Mouse (Mus musculus) erythroblast, adult 5-6 weeks (primary cell): ENCODE measurements around the gene Vdr. TPM values are rescaled to one million over a fixed set of nuclear protein-coding genes. Genes with fewer than 3 reads are reported as not detected.
A peak's percentile ranks its signal among the peaks of the same experiment; 100 is the strongest.
"Not testable (repeated sequence)": the region's sequence is repeated elsewhere in the genome, so short reads cannot be mapped to it uniquely, and the experiment has no call there.

Experiments used
- ATAC-seq: replicated peaks from 2 replicates; pipeline ENCODE4 v1.8.0; 2016; ENCODE audit warnings: moderate number of reproducible peaks, mild to moderate bottlenecking, moderate TSS enrichment, inconsistent platforms; ENCODE audit not compliant: poor library complexity, low FRiP score, severe bottlenecking
- total RNA-seq, 2 experiments: library from RNA; stranded (forward) in 1 of 2; stranded (reverse) in 1 of 2; fragments of 150-400 nt in 1 of 2; fragments of 200-764, 138-1000 nt in 1 of 2; gene quantifications; 2 replicates each; pipeline versions ENCODE4 v1.2.3 to v1.2.4; 2015 to 2017; ENCODE audit warnings: low replicate concordance in 2 of 2

Gene Vdr
- total RNA-seq, 2 experiments from 2014 or later: 0.19 to 0.26 TPM

DNA sequence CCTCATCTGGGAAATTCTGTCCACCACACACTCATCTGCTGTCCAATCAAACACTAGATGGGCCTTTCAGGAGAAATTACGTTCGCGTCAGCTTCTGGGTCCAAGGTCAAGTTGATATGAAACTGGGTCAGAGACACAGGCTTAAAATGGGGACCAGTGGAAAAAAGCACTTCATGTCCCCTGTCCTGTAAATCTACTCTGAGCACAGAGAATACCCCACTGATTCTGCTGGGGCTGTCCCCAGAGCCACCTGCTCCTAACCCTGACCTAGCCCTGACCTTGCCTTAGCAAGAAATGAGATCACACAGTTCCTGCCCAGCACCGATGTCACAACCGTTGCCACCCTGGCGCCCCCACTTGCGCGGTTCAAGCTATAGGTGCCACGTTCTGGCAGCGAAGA lies 20.0 kb downstream of the Vdr start:
- no peak for ATAC-seq

DNA sequence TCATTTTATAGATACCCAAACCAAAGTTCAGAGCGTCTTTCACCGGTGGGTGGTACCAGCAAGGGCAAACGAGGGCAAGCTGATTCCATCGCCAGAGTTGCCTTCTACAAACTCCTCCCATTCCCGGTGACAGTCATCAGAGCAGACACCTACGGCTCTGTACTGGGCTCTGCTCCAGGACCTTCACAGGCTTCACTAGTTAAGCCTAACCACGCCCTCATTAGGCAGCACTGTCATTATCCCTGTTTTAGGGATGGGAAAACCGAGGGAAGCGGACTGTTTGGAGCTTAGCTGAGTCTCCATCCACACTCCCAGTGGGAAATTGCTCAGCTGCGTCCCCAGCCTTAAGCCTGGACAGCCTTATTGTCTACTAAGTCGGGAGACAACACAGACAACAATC lies 20.4 kb downstream of the Vdr start:
- no peak for ATAC-seq

DNA sequence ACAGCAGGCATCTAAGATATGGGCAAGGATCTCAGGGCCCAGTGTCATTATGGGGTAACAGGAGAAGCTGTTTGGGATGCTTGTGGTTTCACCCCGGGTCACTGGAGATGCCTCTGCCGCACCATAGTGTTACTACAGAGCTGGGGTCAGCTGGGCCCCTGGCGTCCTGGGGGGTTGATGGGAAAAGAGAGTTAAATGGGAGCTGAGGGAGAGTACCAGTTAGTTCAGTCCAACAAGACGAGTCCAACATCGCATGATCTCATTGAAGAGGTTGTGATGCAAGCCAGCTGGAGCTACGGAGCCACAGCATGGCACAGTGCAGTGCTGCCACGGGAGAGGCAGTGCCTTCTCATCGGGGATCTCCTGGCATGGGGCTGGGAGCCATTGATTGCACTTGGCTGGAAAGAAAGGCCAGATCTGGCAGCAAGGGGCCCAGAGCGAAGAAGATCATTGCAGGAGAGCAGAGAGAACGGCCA lies 22.9 kb downstream of the Vdr start:
- ATAC-seq: no peak

DNA sequence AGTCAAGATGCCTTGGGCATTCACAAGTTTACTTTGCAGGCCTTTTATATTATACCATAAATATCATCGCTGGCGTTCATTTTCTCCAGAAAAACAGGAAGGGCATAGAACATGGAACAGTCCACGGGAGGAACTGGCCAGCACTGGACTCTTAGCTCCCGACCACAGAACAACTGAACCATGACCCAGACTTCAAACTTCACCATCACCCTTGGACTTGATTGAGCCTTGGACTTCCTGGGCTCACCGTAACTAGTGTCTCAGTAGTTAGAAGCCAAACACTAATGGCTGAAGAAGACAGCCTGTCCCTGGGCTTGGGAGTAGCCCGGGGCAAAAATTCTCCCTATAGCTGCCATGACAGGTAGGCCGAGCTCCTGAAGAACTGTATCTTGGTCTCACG lies 29.0 kb downstream of the Vdr start:
- ATAC-seq: no peak

DNA sequence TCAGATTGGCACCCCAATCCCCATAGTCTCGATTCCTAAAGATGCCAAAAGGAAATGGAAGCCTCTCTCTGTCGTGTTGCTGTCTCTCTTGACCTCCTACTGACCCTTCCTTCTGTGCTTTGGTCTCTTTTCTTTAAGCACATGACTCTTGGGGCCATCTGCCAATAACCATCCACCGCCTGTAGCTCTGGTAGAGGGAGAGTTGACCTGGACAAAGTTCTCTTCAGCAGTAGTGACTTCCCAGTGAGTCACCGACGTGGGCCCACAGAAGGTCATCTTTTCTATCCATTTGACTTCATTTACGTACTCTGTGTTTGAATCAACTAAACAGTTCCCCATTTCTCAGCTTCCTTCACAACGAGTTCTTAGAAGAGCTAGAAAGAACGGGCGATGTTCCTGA lies 30.0 kb downstream of the Vdr start:
- ATAC-seq: no peak

DNA sequence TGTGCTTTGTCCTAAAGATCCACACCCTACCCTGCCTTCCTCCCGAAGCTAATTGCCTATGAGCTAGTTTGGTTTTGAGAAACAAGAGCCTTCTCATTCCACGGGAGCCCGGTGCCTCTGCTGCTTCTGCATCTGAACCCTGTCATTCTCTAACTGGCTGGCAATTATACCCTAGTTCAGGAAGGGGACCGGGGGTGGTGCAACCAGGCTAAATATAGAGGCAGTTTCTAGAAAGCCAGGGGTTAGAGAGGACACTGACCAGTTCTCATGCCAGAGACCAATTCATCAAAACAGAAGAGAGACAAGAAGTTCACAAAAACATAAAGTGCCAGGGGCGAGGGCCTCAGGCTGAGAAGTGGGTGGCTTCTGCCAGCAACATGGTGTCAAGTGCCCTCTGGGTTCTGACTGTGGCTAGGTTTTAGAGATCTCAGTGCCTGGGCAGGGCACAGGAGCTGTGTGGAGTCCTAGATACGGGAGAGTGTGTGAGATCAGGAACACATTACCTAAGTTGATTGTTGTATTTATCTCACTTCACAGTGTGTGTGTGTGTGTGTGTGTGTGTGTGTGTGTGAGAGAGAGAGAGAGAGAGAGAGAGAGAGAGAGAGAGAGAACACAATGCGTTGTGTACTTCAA lies 31.6 kb downstream of the Vdr start:
- no peak for ATAC-seq

DNA sequence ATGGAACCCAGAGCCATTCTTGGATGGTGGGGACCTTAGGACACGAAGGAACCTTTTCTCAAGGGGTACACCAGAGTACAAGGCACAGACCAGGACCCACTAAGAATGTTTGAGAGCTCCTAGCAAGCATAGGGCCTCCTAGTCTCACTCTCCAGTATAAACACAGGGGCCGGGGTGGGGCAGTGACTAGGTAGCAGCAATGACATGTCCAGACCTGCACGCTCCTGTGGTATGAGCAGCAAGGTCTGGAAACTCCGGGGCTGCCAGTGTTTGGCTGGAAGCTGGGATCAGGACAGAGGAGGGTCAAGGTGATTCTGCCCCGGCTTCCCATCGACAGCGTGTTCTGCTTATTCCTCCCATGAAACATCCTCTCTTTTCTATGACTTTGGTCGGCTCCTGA lies 34.6 kb downstream of the Vdr start:
- no peak for ATAC-seq

DNA sequence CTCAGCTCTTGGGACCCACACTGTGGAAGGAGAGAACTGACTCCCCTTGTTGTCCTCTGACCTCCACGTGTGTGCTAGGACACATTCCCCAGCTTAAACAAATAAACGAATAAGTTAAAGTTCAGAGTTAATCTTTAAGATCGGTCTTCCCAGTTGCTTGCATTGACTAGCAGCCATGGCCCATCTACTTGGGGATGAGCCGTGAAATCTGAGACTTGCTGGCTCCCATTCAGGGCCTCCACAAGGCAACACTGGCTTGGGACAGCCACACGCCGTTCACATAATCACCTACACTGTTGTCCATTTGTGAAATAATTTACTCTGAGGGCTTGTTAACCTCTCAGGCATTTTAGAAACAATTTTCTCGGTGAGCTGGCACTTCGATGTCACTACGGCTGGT lies 36.7 kb downstream of the Vdr start:
- no peak for ATAC-seq

DNA sequence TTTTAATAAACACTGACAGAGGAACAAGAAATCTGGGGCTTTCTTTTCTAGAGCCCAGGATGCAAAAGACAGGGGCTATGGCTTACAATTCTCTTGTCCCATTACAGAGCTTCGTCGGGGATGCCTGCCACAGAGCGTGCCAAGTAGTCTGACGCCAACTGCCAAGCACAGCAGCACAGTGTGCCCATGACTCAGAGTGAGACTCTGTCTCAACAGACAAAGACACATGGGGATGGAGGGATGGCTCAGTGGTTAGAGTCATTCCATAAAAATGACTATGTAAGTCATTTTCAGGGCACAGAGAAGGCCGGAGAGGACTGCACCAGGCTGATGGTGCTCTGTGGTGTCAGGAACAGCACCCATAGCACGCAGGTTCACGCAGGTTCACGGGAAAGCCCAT lies 38.3 kb downstream of the Vdr start:
- no peak for ATAC-seq

DNA sequence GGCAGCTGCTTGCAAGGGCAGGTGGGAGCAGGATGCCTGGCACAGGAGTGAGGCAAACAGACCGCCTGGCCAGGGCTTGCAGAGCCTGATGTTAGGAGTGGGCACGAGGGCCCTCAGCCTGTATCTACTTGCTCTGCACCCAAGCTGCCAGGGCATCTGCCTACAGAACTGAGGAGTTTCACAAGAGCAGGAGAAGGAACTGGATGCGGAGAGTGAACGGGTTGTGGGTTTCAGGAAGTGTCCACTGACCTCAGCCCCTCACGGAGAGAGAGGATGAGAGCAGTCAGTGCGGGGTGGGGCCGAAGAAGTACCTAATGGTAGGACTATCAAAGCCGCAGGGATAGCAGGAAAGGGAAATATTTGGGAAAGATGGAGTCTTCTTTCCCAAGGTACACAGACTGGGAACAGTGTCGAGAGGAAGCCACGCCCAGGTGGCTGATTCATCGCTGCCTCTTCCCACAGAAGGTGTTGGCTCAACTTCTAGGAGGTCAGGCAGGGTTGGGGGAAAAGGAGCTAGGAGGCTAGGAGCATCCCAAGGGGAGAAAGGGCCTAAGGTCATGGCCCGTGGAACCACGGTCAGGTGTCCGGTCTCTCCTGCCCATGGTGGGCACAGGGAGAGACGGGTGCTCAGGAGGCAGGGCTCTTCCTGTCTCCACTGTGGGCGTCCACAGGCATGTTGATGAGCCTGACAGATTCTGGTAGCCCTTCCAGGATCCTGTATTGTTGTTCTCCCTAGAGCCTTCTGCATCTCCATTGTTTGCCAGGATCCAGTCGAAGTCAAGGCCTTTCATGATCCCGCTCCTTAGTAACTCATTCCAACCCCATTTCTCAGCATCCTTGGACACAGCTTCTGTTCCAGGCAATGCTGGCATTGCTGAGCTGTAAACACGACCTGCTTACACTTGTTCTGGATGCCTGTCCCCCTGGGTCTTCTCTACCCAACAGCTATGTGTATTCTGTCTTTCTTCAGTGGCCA lies 39.1 kb downstream of the Vdr start:
- ATAC-seq: no peak

DNA sequence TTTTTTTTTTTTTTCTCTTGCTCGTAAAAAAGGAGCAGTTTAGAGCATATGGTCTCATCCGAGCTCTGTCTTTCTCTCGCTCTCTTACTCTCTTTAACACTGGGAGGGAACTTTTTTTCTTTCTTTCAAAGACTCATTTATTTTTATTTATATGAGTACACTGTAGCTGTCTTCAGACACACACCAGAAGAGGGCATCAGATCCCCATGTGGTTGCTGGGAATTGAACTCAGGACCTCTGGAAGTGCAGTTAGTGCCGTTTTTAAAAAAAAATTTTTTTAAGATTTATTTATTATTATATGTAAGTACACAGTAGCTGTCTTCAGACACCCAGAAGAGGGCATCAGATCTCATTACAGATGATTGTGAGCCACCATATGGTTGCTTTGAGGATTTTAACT lies 40.3 kb downstream of the Vdr start:
- not testable (repeated sequence) for ATAC-seq

DNA sequence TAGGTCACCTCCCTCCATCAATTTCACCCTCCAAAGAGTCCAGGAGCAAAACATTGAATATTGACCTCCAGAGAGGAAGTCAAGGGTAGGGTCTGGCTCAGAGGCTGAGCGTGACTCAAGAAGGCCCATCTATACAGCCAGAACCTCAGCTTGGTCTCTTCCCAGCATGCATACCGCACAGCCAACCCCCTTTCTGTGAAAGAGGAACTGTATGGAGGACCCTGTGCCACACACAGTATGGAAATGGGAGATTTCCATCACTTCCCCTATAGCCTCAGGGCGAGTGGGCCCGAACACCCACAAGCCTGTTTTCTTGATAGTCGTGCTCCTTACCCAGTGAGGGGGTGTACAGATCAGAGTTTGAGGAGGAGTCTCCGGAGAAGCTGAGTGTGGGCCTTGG lies 41.4 kb downstream of the Vdr start:
- ATAC-seq: no peak

DNA sequence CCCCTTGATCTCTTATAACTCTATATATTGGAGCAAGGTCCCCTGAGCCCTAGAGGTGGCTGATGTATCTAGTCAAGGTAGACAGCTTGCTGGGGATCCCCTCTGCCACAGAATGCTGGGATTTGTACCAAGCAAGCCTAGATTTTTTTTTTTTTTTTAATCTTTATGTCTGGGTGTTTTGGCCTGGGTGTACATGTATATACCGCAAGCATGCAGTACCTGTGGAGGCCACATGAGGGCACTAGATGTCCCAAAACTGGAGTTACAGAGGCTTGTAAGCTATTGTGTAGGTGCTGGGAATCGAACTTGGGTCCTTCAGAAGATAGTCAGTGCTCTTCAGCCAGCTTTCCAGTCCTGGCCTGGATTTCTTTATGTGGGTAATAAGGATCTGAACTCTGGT lies 44.4 kb downstream of the Vdr start:
- ATAC-seq: 0 out of 2 replicates have a peak, but pooled peaks have one; percentile 48

DNA sequence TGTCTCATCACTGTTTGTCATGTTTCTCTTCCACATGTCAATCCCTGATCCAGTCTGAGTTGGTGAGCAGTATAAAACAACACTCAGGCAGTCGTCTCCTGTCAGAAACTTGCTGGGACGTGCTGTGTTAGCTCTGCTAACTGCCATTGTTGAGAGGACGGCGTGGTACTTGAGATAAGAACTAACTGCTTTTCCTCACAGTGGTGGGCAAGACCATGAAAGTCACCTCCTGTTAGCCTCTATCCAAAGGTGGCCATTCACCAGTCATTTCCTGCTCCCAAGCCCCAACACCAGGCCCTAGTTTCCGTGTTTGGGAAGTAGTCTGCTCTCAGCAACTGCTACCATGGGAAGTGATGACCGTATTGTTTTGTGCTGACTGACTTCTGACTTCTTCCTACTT lies 45.3 kb downstream of the Vdr start:
- ATAC-seq: no peak

DNA sequence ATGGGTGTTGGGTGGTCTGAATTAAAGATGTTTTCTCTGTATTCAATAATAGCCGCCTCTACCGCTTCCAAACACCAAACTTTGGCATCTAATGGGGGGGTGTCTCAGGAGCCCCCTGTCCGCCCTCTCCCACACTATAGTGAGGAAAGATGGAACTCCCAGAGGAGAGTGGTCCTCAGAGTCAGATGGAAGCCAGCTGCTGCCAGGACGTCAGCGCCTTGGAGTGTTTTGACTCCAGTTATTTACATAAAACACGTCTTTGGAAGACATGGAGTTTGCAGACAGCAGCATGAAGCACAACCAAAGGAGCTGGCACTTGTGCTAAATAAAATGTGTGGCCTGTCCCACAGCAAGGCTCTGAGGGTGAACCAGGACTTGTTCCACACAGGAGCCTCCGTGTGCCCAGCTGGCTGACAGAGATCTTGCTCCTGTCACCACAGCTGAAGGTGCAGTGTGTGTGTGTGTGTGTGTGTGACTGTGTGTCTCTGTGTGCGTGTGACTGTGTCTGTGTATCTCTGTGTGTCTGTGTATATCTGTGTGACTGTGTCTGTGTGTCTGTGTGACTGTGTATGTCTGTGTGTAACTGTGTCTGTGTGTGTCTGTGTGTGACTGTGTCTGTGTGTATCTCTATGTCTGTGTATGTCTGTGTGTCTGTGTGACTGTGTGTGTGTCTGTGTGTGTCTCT lies 45.9 kb downstream of the Vdr start:
- no peak for ATAC-seq

DNA sequence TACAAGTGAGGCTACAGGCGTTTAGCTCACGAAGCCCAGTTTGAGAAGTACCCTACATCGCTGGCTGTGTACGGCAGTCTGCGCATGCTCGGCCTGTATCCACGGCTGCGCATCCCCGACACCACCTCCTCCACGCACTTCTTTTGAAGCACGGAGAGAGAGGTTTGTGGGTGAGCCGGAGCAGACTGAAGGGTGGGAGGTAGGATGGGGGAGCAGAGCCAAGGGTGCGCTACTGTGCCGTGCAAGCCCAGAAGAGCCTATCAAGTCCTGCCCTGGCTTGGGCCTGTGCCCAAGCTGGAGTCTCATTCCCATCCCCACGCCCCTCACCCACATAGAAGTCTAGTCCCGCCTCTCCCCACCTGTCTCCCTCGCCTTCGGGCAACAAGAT lies 46.9 kb downstream of the Vdr start:
- no peak for ATAC-seq

DNA sequence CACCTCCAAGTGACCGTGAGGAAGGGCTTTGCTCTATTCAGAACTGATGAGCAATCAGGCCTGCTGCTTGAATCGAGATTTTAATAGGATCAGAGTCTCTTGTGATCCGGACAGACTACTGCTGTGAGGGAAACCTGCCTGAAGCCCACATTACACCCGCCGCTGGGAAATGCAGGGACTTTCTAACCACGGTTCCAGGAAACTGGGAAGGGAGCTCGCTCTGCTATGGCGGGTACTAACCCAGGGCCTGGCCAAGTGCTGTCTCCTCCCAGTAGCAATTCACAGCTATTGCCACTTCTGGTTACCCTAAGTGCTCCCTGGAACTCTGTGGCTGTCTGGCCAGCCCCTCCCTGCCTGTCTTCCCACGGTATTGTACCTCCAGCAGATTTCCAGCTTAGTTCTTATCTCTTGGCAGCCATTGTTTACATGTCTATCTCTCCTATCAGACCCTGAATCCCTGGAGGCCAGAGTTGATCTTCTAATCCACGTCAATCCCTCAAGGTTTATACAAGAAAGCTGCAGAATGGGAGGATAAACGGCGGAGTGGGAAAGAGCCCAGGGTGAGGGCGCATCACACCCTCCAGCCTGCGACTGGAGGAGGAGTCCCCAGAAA lies 47.4 kb downstream of the Vdr start:
- no peak for ATAC-seq

DNA sequence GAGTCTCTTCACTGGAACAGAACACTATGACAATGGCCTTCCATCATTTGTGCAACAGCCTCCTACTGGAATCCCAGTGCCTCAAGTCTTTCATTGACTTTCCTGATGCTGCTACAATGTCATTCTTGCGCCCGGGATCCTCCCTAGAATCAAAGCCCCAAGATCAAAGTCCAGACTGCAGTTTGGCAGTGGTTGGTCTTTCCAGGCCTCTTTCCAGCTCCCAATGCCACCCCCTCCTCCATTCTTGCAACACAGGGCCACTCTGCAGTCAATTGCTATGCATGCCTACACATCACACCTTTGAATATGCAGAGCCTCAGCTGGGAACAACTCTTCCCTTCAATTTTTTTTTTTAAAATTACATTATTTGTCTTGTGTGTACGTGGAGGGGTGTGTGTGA lies 50.1 kb downstream of the Vdr start:
- no peak for ATAC-seq

DNA sequence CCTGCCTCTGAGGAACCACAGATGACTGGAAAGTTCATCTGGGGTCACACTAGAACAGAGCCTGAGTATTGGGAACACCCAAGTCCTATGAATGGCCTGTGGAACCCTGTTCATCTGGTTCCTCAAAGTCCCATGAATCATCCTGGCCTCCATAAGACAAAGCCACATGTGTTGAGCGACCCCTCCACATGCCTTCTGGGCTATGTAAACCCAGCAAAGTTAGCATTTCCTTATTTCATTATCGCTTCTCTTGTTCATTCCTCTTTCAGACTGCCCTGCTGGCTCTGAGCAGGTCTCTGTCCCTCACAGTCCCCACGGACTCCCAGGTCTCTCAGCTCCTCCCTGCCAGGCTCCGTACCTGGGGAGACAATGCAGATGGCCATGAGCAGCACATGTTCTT lies 52.0 kb downstream of the Vdr start:
- ATAC-seq: no peak

DNA sequence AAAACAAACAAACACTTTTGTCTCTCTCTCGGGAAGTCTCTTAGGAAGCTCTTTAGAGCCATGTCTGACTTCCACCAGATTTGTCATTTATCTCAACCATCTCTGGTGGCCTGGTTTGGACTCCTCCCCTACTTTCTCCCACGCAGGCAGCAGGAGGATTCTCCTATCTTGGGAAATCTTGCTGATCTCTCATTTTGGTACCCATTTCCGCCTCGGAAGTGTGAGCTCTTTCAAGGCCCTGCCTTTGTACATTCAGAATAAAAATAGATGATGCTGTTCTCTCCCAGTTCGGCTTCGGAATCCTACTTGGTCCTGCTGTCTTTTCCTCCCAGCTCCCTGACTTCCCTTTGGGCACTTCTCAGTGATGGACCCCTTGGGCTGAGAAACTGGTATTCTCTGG lies 55.9 kb downstream of the Vdr start:
- no peak for ATAC-seq
